Mouse (Mus musculus): Measurements from ENCODE around the gene Dbx2. TPM values are rescaled to one million over a fixed set of nuclear protein-coding genes. Genes with fewer than 3 reads are reported as not detected.
A peak's percentile ranks its signal among the peaks of the same experiment; 100 is the strongest.

Gene Dbx2
- 1.1 and 1.2 TPM in 2 replicates for polyA plus RNA-seq (2014; fragmentation: Nextera tagmentation; extraction: Ambion mirVana)

DNA sequence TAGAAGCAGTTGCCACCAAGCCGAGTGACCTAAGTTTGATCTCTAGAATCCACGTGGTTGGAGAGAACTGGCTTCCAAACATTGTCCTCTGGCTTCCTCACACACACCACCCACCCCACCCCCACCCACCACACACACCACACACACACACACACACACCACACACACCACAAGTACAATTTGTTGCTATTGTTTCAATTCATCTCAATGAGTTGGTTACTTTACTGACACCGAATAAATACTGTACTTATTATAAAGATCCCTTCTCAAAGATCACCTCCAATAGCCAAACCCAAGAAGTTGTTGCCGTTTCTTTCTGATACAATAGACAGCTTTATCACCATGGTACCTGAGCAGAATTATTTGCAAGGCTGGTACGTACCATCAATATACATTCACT lies at the start of gene Dbx2:
TSS of gene Dbx2 (minus strand) at position 101 of the 400 bp plus-strand sequence.
- 79% methylated on average over 5 of the region's 5 CpGs for WGBS
- H3K36me3 ChIP-seq (ENCODE audit: control insufficient read depth, insufficient read depth, low read length), result no peaks in the 10 kb centered on the region
- H3K9me3 ChIP-seq (ENCODE audit: control insufficient read depth, low read length), result no peaks in the 10 kb centered on the region
- ATAC-seq (ENCODE audit: insufficient number of reproducible peaks, low FRiP score, low TSS enrichment, low read depth) (no peak), DNase-seq (ENCODE audit: low spot score) (no peak)
- H3K4me1 ChIP-seq (ENCODE audit: control insufficient read depth, insufficient read depth, low read length), result peaks cover 4% of the 10 kb centered on the region
- H3K4me3 ChIP-seq (ENCODE audit: low read depth, low read length), result peak within 1 kb of the TSS; percentile 33
- no peak within 1 kb of the TSS for H3K9ac ChIP-seq (ENCODE audit: low read length)
- H3K4me2 ChIP-seq (ENCODE audit: low read depth, severe bottlenecking), result peak within 1 kb of the TSS; percentile 75; the same call in 1 of the 2 replicates
- H3K27ac ChIP-seq (replicated peaks; ENCODE audit: low read depth, low read length), result no peak within 1 kb of the TSS
- peaks cover 31% of the 10 kb centered on the region for H3K27me3 ChIP-seq (ENCODE audit: control insufficient read depth, insufficient read depth, low read length)

DNA sequence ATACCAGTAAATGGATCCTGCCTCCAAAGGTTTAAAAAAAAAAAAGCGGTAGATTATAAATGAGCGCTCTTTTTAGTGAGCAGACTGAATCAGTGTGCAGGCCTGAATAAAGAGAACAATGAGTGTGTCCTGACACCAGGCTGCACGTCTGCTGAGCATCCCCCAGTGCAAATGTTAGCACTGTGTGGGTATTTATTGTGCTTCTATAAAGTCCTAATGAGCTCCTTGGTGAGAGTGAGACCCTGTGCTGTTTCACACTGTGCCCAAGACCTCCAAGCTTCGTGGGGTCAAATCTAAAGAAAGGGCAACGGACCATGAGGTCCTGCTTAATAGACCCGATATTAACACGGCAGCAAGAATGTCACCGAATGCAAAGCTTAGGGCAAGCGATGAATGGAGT lies 46.4 kb upstream of the Dbx2 start:
- DNase-seq (ENCODE audit: low spot score), result no peak
- ATAC-seq (ENCODE audit: insufficient number of reproducible peaks, low FRiP score, low TSS enrichment, low read depth), result no peak
- Histone ChIP-seq H3K9ac (ENCODE audit: low read length) (no peak overlapping the region), H3K36me3 (ENCODE audit: control insufficient read depth, insufficient read depth, low read length) (no peaks in the 10 kb centered on the region), H3K27ac (replicated peaks; ENCODE audit: low read depth, low read length) (no peak overlapping the region), H3K27me3 (ENCODE audit: control insufficient read depth, insufficient read depth, low read length) (no peaks in the 10 kb centered on the region), H3K9me3 (ENCODE audit: control insufficient read depth, low read length) (no peaks in the 10 kb centered on the region), H3K4me2 (ENCODE audit: low read depth, severe bottlenecking) (no peak overlapping the region), H3K4me3 (ENCODE audit: low read depth, low read length) (no peak overlapping the region), H3K4me1 (ENCODE audit: control insufficient read depth, insufficient read depth, low read length) (no peaks in the 10 kb centered on the region)
- 51% methylated on average over 9 of the region's 9 CpGs for WGBS

DNA sequence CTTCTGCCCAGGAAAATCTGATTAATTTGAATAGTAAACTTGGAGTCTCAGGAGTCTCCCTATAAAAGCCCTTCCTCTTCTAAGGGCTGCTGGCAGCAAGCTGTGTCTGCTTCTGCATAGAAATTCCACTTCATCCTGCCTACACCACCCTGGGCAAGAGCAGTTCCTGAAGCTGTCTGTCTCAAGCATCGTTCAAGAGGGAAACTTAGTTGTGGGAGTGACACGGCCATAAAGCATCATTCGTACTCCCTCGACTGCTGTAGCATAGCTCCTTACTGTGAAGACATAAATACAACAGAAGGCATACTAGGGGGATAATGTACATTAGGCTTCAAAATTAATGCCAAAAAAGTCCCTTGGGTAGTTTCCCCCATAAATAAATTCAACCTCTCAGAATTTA lies 45.8 kb upstream of the Dbx2 start:
- Histone ChIP-seq H3K9me3 (ENCODE audit: control insufficient read depth, low read length) (no peaks in the 10 kb centered on the region), H3K4me2 (ENCODE audit: low read depth, severe bottlenecking) (no peak overlapping the region), H3K4me1 (ENCODE audit: control insufficient read depth, insufficient read depth, low read length) (no peaks in the 10 kb centered on the region), H3K4me3 (ENCODE audit: low read depth, low read length) (no peak overlapping the region), H3K27me3 (ENCODE audit: control insufficient read depth, insufficient read depth, low read length) (no peaks in the 10 kb centered on the region), H3K9ac (ENCODE audit: low read length) (no peak overlapping the region), H3K27ac (replicated peaks; ENCODE audit: low read depth, low read length) (no peak overlapping the region), H3K36me3 (ENCODE audit: control insufficient read depth, insufficient read depth, low read length) (no peaks in the 10 kb centered on the region)
- 63% methylated on average over 4 of the region's 4 CpGs for WGBS
- ATAC-seq (ENCODE audit: insufficient number of reproducible peaks, low FRiP score, low TSS enrichment, low read depth), result no peak
- no peak for DNase-seq (ENCODE audit: low spot score)

DNA sequence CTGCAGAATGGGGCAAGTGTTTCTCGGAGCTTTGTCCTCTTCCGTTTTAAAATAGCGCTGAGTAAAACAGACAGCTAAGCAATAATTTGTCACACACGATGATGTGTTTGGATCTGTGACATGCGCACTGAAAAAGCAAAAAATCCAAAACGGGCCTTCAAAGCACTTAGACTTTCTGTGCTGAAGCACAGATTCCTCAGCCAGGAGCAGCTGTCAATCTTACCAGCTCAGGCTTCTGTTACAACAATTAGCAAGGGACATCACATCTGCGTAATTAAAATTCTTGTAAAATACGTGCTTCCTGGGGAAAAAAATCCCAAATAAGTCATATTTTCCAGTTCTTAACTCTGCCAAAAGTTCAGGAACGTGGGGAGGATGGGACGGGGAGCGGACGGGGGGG lies 43.6 kb upstream of the Dbx2 start:
- Histone ChIP-seq H3K4me1 (ENCODE audit: control insufficient read depth, insufficient read depth, low read length) (no peaks in the 10 kb centered on the region), H3K4me3 (ENCODE audit: low read depth, low read length) (no peak overlapping the region), H3K36me3 (ENCODE audit: control insufficient read depth, insufficient read depth, low read length) (no peaks in the 10 kb centered on the region), H3K9ac (ENCODE audit: low read length) (no peak overlapping the region), H3K9me3 (ENCODE audit: control insufficient read depth, low read length) (no peaks in the 10 kb centered on the region), H3K27me3 (ENCODE audit: control insufficient read depth, insufficient read depth, low read length) (no peaks in the 10 kb centered on the region), H3K27ac (replicated peaks; ENCODE audit: low read depth, low read length) (no peak overlapping the region), H3K4me2 (ENCODE audit: low read depth, severe bottlenecking) (no peak overlapping the region)
- no peak for DNase-seq (ENCODE audit: low spot score)
- no peak for ATAC-seq (ENCODE audit: insufficient number of reproducible peaks, low FRiP score, low TSS enrichment, low read depth)
- 86% methylated on average over 12 of the region's 12 CpGs for WGBS

DNA sequence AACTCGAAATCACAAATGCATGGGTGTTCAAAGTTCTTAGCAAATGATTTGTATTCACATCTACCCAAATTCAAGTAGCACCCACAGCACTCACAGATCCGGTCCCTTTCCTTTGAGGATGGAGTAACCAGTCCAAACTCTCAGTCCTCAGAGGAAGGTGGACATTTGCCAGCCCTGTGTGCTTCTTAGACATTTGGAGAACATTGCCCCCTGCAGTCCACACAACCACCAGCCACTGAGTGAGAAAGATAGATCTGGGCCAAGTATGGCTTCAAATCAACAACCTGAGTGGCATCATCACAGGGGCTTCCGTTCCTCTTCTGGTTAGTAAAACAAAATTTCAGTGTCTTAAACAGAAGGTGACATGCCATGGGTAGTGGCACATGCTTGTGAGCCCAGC lies 38.0 kb upstream of the Dbx2 start:
- DNase-seq (ENCODE audit: low spot score), result no peak
- WGBS, result 91% methylated on average over 3 of the region's 3 CpGs
- no peak for ATAC-seq (ENCODE audit: insufficient number of reproducible peaks, low FRiP score, low TSS enrichment, low read depth)
- Histone ChIP-seq H3K4me3 (ENCODE audit: low read depth, low read length) (no peak overlapping the region), H3K4me1 (ENCODE audit: control insufficient read depth, insufficient read depth, low read length) (no peaks in the 10 kb centered on the region), H3K9ac (ENCODE audit: low read length) (no peak overlapping the region), H3K27ac (replicated peaks; ENCODE audit: low read depth, low read length) (no peak overlapping the region), H3K36me3 (ENCODE audit: control insufficient read depth, insufficient read depth, low read length) (no peaks in the 10 kb centered on the region), H3K9me3 (ENCODE audit: control insufficient read depth, low read length) (no peaks in the 10 kb centered on the region), H3K27me3 (ENCODE audit: control insufficient read depth, insufficient read depth, low read length) (no peaks in the 10 kb centered on the region), H3K4me2 (ENCODE audit: low read depth, severe bottlenecking) (no peak overlapping the region)

DNA sequence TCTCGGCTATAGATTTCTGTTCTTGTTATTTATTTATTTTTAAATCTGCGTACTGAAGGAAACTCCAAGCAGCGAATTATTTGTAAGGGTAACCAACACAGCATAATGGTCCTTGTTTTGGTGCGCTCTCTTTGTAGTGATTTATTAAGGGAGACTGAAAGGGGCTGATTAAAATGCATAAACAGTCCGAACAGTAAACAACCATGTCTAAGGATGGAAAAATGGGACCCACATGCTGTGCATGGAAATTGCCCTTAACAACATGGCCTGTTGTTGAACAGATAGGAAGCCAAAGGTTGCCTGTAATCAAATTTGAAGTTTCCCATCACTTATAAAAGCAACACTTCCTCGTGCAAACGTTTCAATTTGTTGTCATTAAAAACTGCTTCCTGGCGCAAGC lies 35.8 kb upstream of the Dbx2 start:
- no peaks in the 10 kb centered on the region for H3K4me1 ChIP-seq (ENCODE audit: control insufficient read depth, insufficient read depth, low read length)
- 64% methylated on average over 8 of the region's 8 CpGs for WGBS
- H3K4me2 ChIP-seq (ENCODE audit: low read depth, severe bottlenecking), result no peak overlapping the region
- no peak overlapping the region for H3K27ac ChIP-seq (replicated peaks; ENCODE audit: low read depth, low read length)
- H3K9me3 ChIP-seq (ENCODE audit: control insufficient read depth, low read length), result no peaks in the 10 kb centered on the region
- DNase-seq (ENCODE audit: low spot score), result no peak
- no peaks in the 10 kb centered on the region for H3K36me3 ChIP-seq (ENCODE audit: control insufficient read depth, insufficient read depth, low read length)
- no peak overlapping the region for H3K9ac ChIP-seq (ENCODE audit: low read length)
- no peaks in the 10 kb centered on the region for H3K27me3 ChIP-seq (ENCODE audit: control insufficient read depth, insufficient read depth, low read length)
- ATAC-seq (ENCODE audit: insufficient number of reproducible peaks, low FRiP score, low TSS enrichment, low read depth), result no peak
- no peak overlapping the region for H3K4me3 ChIP-seq (ENCODE audit: low read depth, low read length)

DNA sequence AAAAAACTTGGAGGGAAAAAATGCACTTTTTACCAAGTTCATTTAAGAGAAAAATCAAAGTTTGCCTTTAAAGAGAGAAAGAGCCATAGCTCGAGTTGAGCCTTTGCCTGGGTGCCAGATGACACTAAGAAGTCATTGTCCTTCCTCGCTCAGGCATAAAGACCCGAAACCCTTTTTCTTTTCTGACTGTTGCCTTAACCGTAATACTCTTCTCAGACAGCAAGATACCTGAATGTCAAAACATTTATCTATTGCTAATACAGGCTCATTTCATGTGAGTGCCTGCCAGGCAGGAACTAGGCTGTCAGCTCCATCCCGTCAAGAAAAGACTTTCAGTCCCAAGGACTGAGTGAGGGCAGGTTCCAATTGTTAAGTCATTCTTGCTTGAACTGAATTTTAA lies 35.4 kb upstream of the Dbx2 start:
- H3K27me3 ChIP-seq (ENCODE audit: control insufficient read depth, insufficient read depth, low read length), result no peaks in the 10 kb centered on the region
- ATAC-seq (ENCODE audit: insufficient number of reproducible peaks, low FRiP score, low TSS enrichment, low read depth) (no peak), DNase-seq (ENCODE audit: low spot score) (no peak)
- WGBS, result 76% methylated on average over 5 of the region's 5 CpGs
- no peak overlapping the region for H3K9ac ChIP-seq (ENCODE audit: low read length)
- H3K4me2 ChIP-seq (ENCODE audit: low read depth, severe bottlenecking), result no peak overlapping the region
- H3K27ac ChIP-seq (replicated peaks; ENCODE audit: low read depth, low read length), result no peak overlapping the region
- no peak overlapping the region for H3K4me3 ChIP-seq (ENCODE audit: low read depth, low read length)
- no peaks in the 10 kb centered on the region for H3K36me3 ChIP-seq (ENCODE audit: control insufficient read depth, insufficient read depth, low read length)
- no peaks in the 10 kb centered on the region for H3K4me1 ChIP-seq (ENCODE audit: control insufficient read depth, insufficient read depth, low read length)
- H3K9me3 ChIP-seq (ENCODE audit: control insufficient read depth, low read length), result no peaks in the 10 kb centered on the region

DNA sequence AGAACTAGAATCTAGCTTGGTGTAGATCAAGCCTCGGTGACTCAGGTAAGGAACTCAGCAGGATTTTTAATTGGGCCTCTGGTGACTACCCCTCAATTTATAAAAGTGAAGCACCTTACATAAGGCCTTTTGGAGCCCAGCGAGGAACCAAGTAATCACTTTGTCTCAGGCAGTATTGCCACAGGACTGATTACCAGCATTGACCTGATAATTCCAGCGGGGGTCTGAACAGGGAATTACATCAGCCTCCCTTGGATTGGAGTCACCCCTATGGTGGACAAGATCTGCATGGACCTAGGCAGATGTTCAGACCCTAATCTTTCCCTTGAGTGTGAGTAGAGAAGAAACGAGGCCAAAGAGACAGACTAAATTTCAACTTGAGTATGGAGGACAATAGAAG lies 26.9 kb upstream of the Dbx2 start:
- no peak overlapping the region for H3K4me3 ChIP-seq (ENCODE audit: low read depth, low read length)
- WGBS, result 85% methylated on average over 4 of the region's 4 CpGs

DNA sequence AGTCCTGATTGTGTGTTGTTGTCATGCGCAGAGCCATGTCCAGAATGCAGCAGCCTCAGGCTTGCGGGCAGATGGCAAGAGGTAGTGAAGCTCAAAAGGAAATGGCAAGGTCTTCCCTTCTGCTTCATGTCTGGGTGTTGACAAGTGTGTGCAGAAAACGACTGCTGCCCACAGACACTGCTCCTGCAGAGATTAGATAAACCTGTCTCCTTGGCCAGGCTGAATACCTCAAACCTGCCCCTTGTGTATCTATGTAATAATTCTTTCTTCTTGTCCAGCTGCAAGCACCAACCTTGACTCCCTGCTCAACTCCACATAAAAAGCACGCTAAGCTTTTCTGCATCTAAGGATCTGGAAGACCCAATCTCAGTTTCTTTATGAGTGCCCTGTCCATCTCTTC lies 19.9 kb upstream of the Dbx2 start:
- no peak for DNase-seq (ENCODE audit: low spot score)
- no peak overlapping the region for H3K4me3 ChIP-seq (ENCODE audit: low read depth, low read length)
- H3K4me2 ChIP-seq (ENCODE audit: low read depth, severe bottlenecking), result no peak overlapping the region
- no peaks in the 10 kb centered on the region for H3K36me3 ChIP-seq (ENCODE audit: control insufficient read depth, insufficient read depth, low read length)
- WGBS, result 88% methylated on average over 4 of the region's 4 CpGs
- no peaks in the 10 kb centered on the region; the same call in 1 of the 2 replicates for H3K9me3 ChIP-seq (ENCODE audit: control insufficient read depth, low read length)
- no peak for ATAC-seq (ENCODE audit: insufficient number of reproducible peaks, low FRiP score, low TSS enrichment, low read depth)
- no peak overlapping the region for H3K9ac ChIP-seq (ENCODE audit: low read length)
- no peak overlapping the region for H3K27ac ChIP-seq (replicated peaks; ENCODE audit: low read depth, low read length)
- no peaks in the 10 kb centered on the region for H3K4me1 ChIP-seq (ENCODE audit: control insufficient read depth, insufficient read depth, low read length)
- no peaks in the 10 kb centered on the region for H3K27me3 ChIP-seq (ENCODE audit: control insufficient read depth, insufficient read depth, low read length)

More for the DNA sequence above, 26.9 kb upstream of the Dbx2 start:
- no peak overlapping the region for H3K9ac ChIP-seq (ENCODE audit: low read length)
- no peaks in the 10 kb centered on the region for H3K4me1 ChIP-seq (ENCODE audit: control insufficient read depth, insufficient read depth, low read length)
- no peak for ATAC-seq (ENCODE audit: insufficient number of reproducible peaks, low FRiP score, low TSS enrichment, low read depth)
- no peak overlapping the region for H3K27ac ChIP-seq (replicated peaks; ENCODE audit: low read depth, low read length)
- no peaks in the 10 kb centered on the region for H3K9me3 ChIP-seq (ENCODE audit: control insufficient read depth, low read length)
- DNase-seq (ENCODE audit: low spot score), result no peak
- H3K4me2 ChIP-seq (ENCODE audit: low read depth, severe bottlenecking), result no peak overlapping the region
- no peaks in the 10 kb centered on the region for H3K36me3 ChIP-seq (ENCODE audit: control insufficient read depth, insufficient read depth, low read length)
- H3K27me3 ChIP-seq (ENCODE audit: control insufficient read depth, insufficient read depth, low read length), result no peaks in the 10 kb centered on the region
